Mouse (Mus musculus) testis, adult 2 months (tissue): ENCODE data around the gene Grb14.

Source experiments
- CTCF ChIP-seq: fragments of 200-500 bp; IDR thresholded peaks from 2 replicates; pipeline ENCODE4 v1.5.1; 2012; ENCODE audit warnings: low read depth, mild to moderate bottlenecking, inconsistent platforms, low read length, moderate library complexity; ENCODE audit not compliant: control insufficient read depth, insufficient read depth, insufficient replicate concordance
- POLR2A ChIP-seq: fragments of 200-500 bp; IDR thresholded peaks from 2 replicates; pipeline ENCODE4 v1.6.1; 2012; ENCODE audit warnings: low read depth, mild to moderate bottlenecking, inconsistent platforms, low read length, moderate library complexity; ENCODE audit not compliant: control insufficient read depth

DNA sequence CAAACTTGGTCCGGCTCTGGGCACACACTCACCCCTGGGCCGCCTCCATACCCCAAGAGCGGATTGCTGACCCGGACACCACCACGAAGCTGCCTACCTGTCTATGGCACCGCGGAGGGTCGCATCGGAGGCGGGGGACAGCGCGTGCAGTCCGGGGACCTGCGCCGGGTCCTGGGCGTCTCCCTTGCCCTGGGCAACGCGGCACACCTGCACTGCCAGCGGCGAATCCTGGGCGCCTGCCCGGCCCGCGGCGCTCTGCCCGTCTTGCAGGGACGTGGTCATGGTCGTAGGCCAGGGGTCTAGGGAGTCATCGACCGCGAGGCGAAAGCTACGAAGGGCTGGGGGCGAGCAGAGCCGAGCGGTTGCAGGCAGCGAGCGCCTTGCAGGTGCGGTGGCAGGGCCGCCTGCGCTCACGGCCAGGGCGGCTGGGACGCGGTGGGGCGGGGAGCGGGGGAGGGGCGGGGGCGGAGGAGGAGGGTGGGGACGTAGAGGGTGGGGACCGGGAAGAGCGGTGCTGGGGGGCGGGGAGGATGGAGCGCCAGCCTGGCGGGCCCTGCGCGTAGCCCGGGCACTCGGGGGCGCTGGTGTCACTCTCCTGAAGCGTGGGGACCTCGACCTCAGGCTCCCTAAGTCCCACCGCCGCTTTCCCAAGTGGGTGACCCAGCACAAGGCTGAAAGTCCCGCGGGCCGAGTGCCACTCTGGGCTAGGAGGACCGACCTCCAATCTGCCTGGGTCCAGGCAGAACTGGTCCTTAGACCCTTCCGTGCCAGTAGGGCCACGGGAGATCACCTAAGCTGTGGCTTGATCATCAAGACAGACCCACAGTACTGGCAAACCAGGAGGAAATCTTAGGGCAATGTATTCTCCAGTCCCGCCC, 2.2 kb downstream of the Grb14 start:
- TF ChIP-seq CTCF (no peak), POLR2A (no peak)
